Mouse (Mus musculus) ZHBTc4 (cell line): ENCODE measurements around the gene Srgap1.
A peak's percentile ranks its signal among the peaks of the same experiment; 100 is the strongest.

Experiments used
- DNase-seq: peaks from one replicate; pipeline ENCODE4 v3.0.0-alpha.2; 2011; ENCODE audit warnings: low read depth, low spot score

Srgap1 gene

GRCm38 (mm10) chr10:121764469-121765173 lies 282.5 kb downstream of the Srgap1 start:
- no peak for DNase-seq

- DNase-seq, result no peak
Observed at GRCm38 (mm10) chr10:121763191-121763590, 283.9 kb downstream of the Srgap1 start.

- no peak for DNase-seq
Observed at GRCm38 (mm10) chr10:121762141-121762540, 285.0 kb downstream of the Srgap1 start.

- DNase-seq, result peak; percentile 74
Observed at GRCm38 (mm10) chr10:121759095-121759494, 288.0 kb downstream of the Srgap1 start.

GRCm38 (mm10) chr10:121756677-121757076 lies 290.4 kb downstream of the Srgap1 start:
- DNase-seq, result no peak

- DNase-seq, result no peak
Observed at GRCm38 (mm10) chr10:121755822-121756221, 291.3 kb downstream of the Srgap1 start.

GRCm38 (mm10) chr10:121754237-121754636 lies 292.9 kb downstream of the Srgap1 start:
- DNase-seq, result no peak

- peak; percentile 96 for DNase-seq
Observed at GRCm38 (mm10) chr10:121750175-121750574, 296.9 kb downstream of the Srgap1 start.

GRCm38 (mm10) chr10:121742336-121742735 lies 304.8 kb downstream of the Srgap1 start:
- DNase-seq, result peak; percentile 67

GRCm38 (mm10) chr10:121739548-121740505 lies 307.3 kb downstream of the Srgap1 start, which contains the start of gene BC048403:
TSS of gene BC048403 (plus strand) at chr10:121739937.
- DNase-seq, result peak; percentile 93

- no peak for DNase-seq
Observed at GRCm38 (mm10) chr10:121737256-121737655, 309.9 kb downstream of the Srgap1 start.

- no peak for DNase-seq
Observed at GRCm38 (mm10) chr10:121732542-121732941, 314.6 kb downstream of the Srgap1 start.

- DNase-seq, result no peak
Observed at GRCm38 (mm10) chr10:121731048-121731725, 315.9 kb downstream of the Srgap1 start.
